Mouse (Mus musculus): Measurements from ENCODE around the gene Tcl1b2.
"Not testable (repeated sequence)": the region's sequence is repeated elsewhere in the genome, so short reads cannot be mapped to it uniquely, and the experiment has no call there.

DNA sequence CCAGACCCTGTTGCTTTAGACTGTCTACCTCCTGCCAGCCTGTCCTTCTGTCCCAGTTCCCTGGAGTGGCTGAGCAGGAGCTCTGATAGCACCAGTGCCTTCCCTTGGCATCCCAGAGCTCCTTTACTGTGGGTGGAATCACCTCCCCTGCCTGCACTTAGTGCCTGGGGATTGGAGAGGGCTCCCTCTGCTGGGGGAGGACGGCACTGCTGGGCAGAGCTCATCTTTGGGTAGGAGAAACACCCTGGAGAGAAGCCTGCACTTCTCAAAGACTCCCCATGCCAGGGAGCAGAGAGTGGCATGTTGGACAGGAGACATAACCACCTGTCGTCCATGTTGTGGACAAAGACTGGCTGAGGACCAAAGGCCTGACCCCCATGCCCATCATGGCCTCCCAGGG, 28.5 kb downstream of the Tcl1b2 start:
- peak; percentile 21; the same call in 1 of the 2 replicates for TF ChIP-seq CTCF (IDR thresholded peaks at IDR 0.05; ENCODE audit: extremely low read depth, insufficient read length, insufficient replicate concordance, low read depth, low read length)
- not testable (repeated sequence) for TF ChIP-seq POLR2A (IDR thresholded peaks at IDR 0.05; ENCODE audit: low read depth, low read length)
